Mouse (Mus musculus) layer of hippocampus, adult 18-20 months (tissue): ENCODE results near the gene Rbm24. TPM values are rescaled to one million over a fixed set of nuclear protein-coding genes. Genes with fewer than 3 reads are reported as not detected.

Experiments
- DNase-seq, 2 experiments: peaks; one replicate each; pipeline ENCODE4 v3.0.0; 2022; ENCODE audit warnings: low spot score in 2 of 2
- total RNA-seq, 2 experiments: library from RNA; stranded (reverse); gene quantifications; 2 replicates each; pipeline ENCODE4 v1.2.3; 2021

Rbm24 gene
- total RNA-seq, 2 experiments from 2014 or later: 21.8 to 22.1 TPM

GRCm38 (mm10) chr13:46433880-46434560 is 15.8 kb downstream of the Rbm24 start:
- DNase-seq: peak in 1 of 2 experiments; percentile 36

DNA sequence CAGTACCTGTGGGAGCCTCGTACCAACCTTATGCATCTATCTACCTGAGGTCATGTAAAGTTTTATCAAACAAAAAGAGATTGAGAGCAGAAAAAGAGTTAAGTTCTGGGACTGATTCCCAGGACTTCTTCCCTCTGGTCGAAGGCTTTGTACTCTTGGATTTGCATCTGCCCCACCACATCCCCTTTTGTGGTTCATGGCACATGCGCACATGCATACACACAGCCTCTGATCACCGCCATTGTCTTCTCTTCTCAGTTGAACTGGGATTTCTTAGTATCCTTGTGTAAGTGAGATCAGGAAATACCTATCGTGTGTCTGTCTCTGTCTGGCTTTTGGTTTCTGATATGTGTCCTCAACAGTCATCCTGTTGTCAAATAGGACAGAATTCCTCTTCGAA is 20.7 kb downstream of the Rbm24 start:
- no peak for DNase-seq

DNA sequence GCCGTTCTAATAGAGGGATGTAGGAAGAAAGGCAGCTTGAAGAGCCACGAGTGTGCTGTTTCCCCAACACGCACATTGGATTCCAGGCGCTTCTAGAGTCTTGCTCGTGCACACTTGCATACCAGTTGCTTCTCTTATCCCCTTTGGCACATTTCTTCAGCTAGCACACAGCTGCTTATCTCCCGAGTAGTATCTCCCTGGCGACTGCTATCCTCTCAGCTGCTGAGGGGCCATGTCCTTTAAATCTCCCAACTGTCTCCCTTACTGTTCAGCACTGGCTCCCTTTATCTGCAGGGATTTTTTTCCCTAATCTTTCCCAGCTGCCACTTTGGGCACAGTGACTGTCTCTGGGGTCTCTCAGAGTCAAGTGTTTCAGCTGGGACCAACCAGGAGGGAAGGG is 25.8 kb downstream of the Rbm24 start:
- no peak for DNase-seq

GRCm38 (mm10) chr13:46446062-46446461 is 27.8 kb downstream of the Rbm24 start:
- no peak for DNase-seq

DNA sequence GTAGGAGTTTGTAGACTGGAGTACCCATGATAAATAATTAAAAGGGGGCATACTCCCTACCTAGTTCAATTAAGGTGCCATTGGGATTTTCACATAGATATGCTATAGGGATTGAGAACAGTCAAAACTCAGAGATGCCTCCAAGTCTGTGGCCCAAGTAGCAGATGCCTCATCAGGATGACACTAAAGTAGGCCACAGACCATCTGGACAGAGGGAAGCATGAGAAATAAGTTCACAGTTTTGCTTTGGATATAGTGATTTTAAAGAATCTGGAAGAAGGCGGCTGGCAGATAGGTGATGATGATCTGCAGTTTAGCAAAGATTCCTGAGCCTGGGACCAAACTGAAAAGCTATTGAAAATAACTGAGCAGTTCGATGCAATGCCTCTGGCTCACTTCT is 30.0 kb downstream of the Rbm24 start:
- DNase-seq: no peak

- no peak for DNase-seq
Measured at GRCm38 (mm10) chr13:46449955-46450354, 31.7 kb downstream of the Rbm24 start.

DNA sequence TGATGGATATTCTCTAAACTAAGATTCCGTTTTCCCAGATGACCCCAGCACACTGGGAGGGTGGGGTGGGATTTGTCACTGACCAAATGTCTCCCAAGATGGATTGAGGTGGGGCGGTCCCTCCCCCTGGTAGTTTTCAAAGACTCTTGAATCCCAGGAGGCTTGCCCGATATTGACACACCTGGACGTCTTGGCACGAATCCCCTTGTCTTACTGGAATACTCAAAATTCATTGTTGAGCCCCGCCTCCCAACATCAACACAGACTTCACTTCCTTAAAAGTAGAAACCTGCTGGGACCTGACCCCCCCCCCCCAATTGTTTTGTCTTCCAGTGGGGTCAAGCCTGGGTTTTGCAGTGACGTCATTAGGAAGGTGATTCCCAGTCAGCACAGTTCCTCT is 32.4 kb downstream of the Rbm24 start:
- DNase-seq: no peak

GRCm38 (mm10) chr13:46451548-46451947 is 33.3 kb downstream of the Rbm24 start:
- no peak for DNase-seq

GRCm38 (mm10) chr13:46459546-46459945 is 41.3 kb downstream of the Rbm24 start:
- no peak for DNase-seq

DNA sequence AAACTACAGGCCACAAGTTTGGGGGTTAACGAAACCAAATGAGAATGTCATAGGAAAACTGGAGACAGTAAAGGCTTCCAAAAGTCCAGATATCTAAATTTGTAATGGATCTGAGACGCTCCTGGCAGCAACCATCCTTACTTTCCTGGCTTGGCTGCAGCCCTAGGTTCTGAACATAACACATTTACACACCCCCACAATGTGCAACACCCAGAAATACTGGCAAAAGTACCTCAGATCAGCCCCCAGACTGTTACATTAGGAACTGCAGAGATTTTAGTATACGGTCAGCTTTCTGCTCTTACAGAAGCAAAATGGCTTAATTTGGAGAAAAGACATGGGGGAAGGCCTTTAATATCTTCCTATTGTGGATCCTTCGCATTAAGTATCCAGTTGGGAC is 44.0 kb downstream of the Rbm24 start:
- DNase-seq: peak in 1 of 2 experiments; percentile 57

DNA sequence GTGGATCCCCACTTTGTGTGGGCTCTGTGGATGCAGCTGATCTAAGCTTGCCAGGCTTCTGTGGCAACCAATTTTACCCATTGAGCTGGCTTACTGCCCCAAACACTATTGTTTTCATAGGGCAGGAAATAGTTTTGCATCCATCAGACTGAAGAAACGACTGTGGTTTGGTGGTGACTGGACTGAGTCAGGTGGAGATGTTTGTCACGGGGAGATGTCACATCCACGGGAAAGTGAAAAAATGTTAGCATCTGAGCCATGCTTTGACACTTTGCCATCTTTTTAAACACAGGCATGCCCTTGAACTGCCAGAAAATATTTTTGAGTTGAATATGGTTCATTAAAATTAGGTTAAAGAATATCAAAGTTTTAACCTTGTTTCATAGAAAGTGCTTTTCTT is 45.5 kb downstream of the Rbm24 start:
- DNase-seq: peak in 1 of 2 experiments; percentile 48

GRCm38 (mm10) chr13:46468251-46468650 is 50.0 kb downstream of the Rbm24 start:
- DNase-seq: no peak

GRCm38 (mm10) chr13:46469536-46469935 is 51.3 kb downstream of the Rbm24 start:
- DNase-seq: no peak

Other genes starting within 250 kb of the Rbm24 start
- not detected for gene Stmnd1, start 144.7 kb upstream of the Rbm24 start, total RNA-seq
- 100 to 1,000 TPM; 222 to 231 TPM for gene Cap2, start 83.4 kb downstream of the Rbm24 start, total RNA-seq